In genomic region chr14:58071120-58071641, GRCm38 (mm10) we compare ENCODE assay signal across 8 mouse cellular contexts. TPM values are rescaled to one million over a fixed set of nuclear protein-coding genes. Genes with fewer than 3 reads are reported as not detected.
DNase-seq lines count a peak whose midpoint lies in the region; ATAC-seq lines count a peak whose summit lies in the region.

No protein-coding gene starts in this region.

- H3K4me2 ChIP-seq in intestine, embryonic 14.5 days (ENCODE audit: low read length), result peak overlapping the region; percentile 77
- peak overlapping the region; percentile 97 for H3K4me2 ChIP-seq in midbrain, embryonic 15.5 days

- intact Hi-C loops in gastrocnemius, postnatal 36 days (cut with DNase I), result no loop called here

- DNase-seq in ovary, postnatal 10 days (ENCODE audit: low spot score), result peak; percentile 18
- DNase-seq in ovary, adult 18-20 months (ENCODE audit: low spot score), result no peak
- peak; percentile 80 for DNase-seq in cerebellum, adult 9-11 months
- DNase-seq in gastrocnemius, postnatal 36 days, result peak; percentile 24 to 51
- peak; percentile 85 for DNase-seq in intestine, embryonic 14.5 days (ENCODE audit: low spot score)
- peak; percentile 12 for DNase-seq in liver
- DNase-seq in thymus, postnatal 25 days, result peak; percentile 15

- under 1% methylated on average over 31 of the region's 31 CpGs for WGBS in intestine, embryonic 14.5 days
- under 1% methylated on average over 31 of the region's 31 CpGs for WGBS in midbrain, embryonic 15.5 days

- H3K9me3 ChIP-seq in intestine, embryonic 14.5 days (ENCODE audit: control insufficient read depth, low read length), result no peaks in the 10 kb centered on the region
- H3K9me3 ChIP-seq in midbrain, embryonic 15.5 days, result no peaks in the 10 kb centered on the region

- peaks cover 60% of the 10 kb centered on the region for H3K27me3 ChIP-seq in intestine, embryonic 14.5 days (replicated peaks; ENCODE audit: control insufficient read depth, insufficient read depth, low read length)
- H3K27me3 ChIP-seq in midbrain, embryonic 15.5 days (replicated peaks), result peaks cover 33% of the 10 kb centered on the region

- peak overlapping the region; percentile 54 for H3K9ac ChIP-seq in intestine, embryonic 14.5 days (ENCODE audit: low read length)
- H3K9ac ChIP-seq in midbrain, embryonic 15.5 days, result peak overlapping the region; percentile 51

- H3K4me1 ChIP-seq in intestine, embryonic 14.5 days (replicated peaks; ENCODE audit: control insufficient read depth, insufficient read depth, low read length), result peaks cover 16% of the 10 kb centered on the region
- H3K4me1 ChIP-seq in midbrain, embryonic 15.5 days, result peaks cover 45% of the 10 kb centered on the region

- 0 out of 2 replicates have a peak, but pooled peaks have one; percentile 9 for ATAC-seq in intestine, embryonic 14.5 days (replicated peaks; ENCODE audit: low FRiP score, low TSS enrichment, low read depth)
- ATAC-seq in midbrain, embryonic 15.5 days (replicated peaks), result peak; percentile 5; the same call in 1 of the 2 replicates

- H3K36me3 ChIP-seq in intestine, embryonic 14.5 days (ENCODE audit: control insufficient read depth, insufficient read depth, low read length), result no peaks in the 10 kb centered on the region
- H3K36me3 ChIP-seq in midbrain, embryonic 15.5 days (replicated peaks), result no peaks in the 10 kb centered on the region

- H3K4me3 ChIP-seq in intestine, embryonic 14.5 days (ENCODE audit: low read depth, low read length), result peak overlapping the region; percentile 56
- H3K4me3 ChIP-seq in midbrain, embryonic 15.5 days, result peak overlapping the region; percentile 84

- peak overlapping the region; percentile 74; the same call in 1 of the 2 replicates for H3K27ac ChIP-seq in intestine, embryonic 14.5 days (ENCODE audit: low read depth)
- H3K27ac ChIP-seq in midbrain, embryonic 15.5 days, result peak overlapping the region; percentile 66; the same call in 1 of the 2 replicates

RNA-seq across cellular contexts. Expression of gene Fgf9, which starts 0.8 kb away (rescaled TPM):
- total RNA-seq in gastrocnemius, postnatal 36 days (2021), result 1 to 10 TPM in 1 of 2 experiments, under 1 TPM in 1; 0.62 to 1.4 TPM
- 21.1 and 22.1 TPM in 2 replicates for polyA plus RNA-seq in intestine, embryonic 14.5 days (2014; fragmentation: Nextera tagmentation; extraction: Ambion mirVana)
- polyA plus RNA-seq in midbrain, embryonic 15.5 days (2015; fragmentation: Nextera tagmentation; extraction: Ambion mirVana), result 20.8 and 21.0 TPM in 2 replicates
